Mouse (Mus musculus) CH12.LX (cell line): ENCODE data around the gene Cnpy4. TPM values are rescaled to one million over a fixed set of nuclear protein-coding genes. Genes with fewer than 3 reads are reported as not detected.

Experiments used
- DNase-seq: peaks from one replicate; pipeline ENCODE4 v3.0.0-alpha.2; 2013; ENCODE audit errors: extremely low read depth
- H3K27ac ChIP-seq: 2 replicates; pipeline ENCODE4 v1.5.1; 2012; ENCODE audit warnings: low read depth, mild to moderate bottlenecking, control low read depth, moderate library complexity; ENCODE audit not compliant: insufficient read depth
- H3K27me3 ChIP-seq: replicated peaks from 2 replicates; pipeline ENCODE3; 2012; ENCODE audit warnings: inconsistent platforms
- H3K36me3 ChIP-seq, 2 experiments: replicated peaks in 1 of 2; 2 replicates each; pipeline versions ENCODE3 to v1.6.1; 2012; ENCODE audit warnings: inconsistent platforms in 1 of 2, low read length in 1 of 2, mild to moderate bottlenecking in 1 of 2, mixed read lengths in 1 of 2, moderate library complexity in 1 of 2; ENCODE audit not compliant: control insufficient read depth in 1 of 2, insufficient read depth in 1 of 2
- H3K4me1 ChIP-seq, 2 experiments: 2 replicates each; pipeline ENCODE4 v1.6.1; 2012; ENCODE audit warnings: inconsistent platforms in 1 of 2, moderate library complexity in 1 of 2; ENCODE audit not compliant: insufficient read depth in 2 of 2, control insufficient read depth in 1 of 2
- H3K4me2 ChIP-seq: 2 replicates; pipeline ENCODE4 v1.6.1; 2012; ENCODE audit warnings: low read depth, mild to moderate bottlenecking, control low read depth; ENCODE audit not compliant: poor library complexity, insufficient read depth, severe bottlenecking
- H3K4me3 ChIP-seq, 3 experiments: fragments of 150-350 bp in 1 of 3; sonication (generic) in 1 of 3; replicated peaks in 1 of 3; 2 replicates each; pipeline versions ENCODE3 to v1.5.1; 2011 to 2012; ENCODE audit warnings: low read depth in 2 of 3, low read length in 2 of 3, mild to moderate bottlenecking in 2 of 3, moderate library complexity in 2 of 3, control low read depth in 1 of 3, improper control_type of control experiment in 1 of 3, inconsistent platforms in 1 of 3, mixed read lengths in 1 of 3; ENCODE audit not compliant: poor library complexity in 1 of 3
- H3K79me2 ChIP-seq: replicated peaks from 2 replicates; pipeline ENCODE4 v1.6.1; 2012; ENCODE audit warnings: mild to moderate bottlenecking, moderate library complexity; ENCODE audit not compliant: control insufficient read depth, poor library complexity, insufficient read depth, severe bottlenecking; ENCODE audit errors: extremely low read depth
- H3K9ac ChIP-seq: 2 replicates; pipeline ENCODE4 v1.6.1; 2012; ENCODE audit warnings: low read depth, mild to moderate bottlenecking, control low read depth, moderate library complexity; ENCODE audit not compliant: insufficient read depth
- H3K9me3 ChIP-seq: replicated peaks from 2 replicates; pipeline ENCODE3; 2012; ENCODE audit warnings: low read length, inconsistent platforms, mixed read lengths
- BHLHE40 ChIP-seq: IDR thresholded peaks from 2 replicates; pipeline ENCODE4 v1.6.1; 2011; ENCODE audit warnings: mild to moderate bottlenecking, low read depth, low read length, improper control_type of control experiment
- E2F4 ChIP-seq: IDR thresholded peaks from 2 replicates; pipeline ENCODE4 v1.6.1; 2011; ENCODE audit warnings: low read depth, low read length, improper control_type of control experiment; ENCODE audit not compliant: insufficient replicate concordance
- ETS1 ChIP-seq: conservative IDR thresholded peaks from 2 replicates; pipeline ENCODE4 v1.6.1; 2012; ENCODE audit warnings: low read depth, mild to moderate bottlenecking, inconsistent platforms, low read length, improper control_type of control experiment, moderate library complexity
- JUN ChIP-seq: IDR thresholded peaks from 2 replicates; pipeline ENCODE4 v1.6.1; 2011; ENCODE audit warnings: low read depth, mild to moderate bottlenecking, low read length, improper control_type of control experiment, moderate library complexity; ENCODE audit not compliant: insufficient read depth
- MAFK ChIP-seq: IDR thresholded peaks from 2 replicates; pipeline ENCODE4 v1.6.1; 2011; ENCODE audit warnings: low read length, improper control_type of control experiment; ENCODE audit not compliant: insufficient replicate concordance
- MAZ ChIP-seq: IDR thresholded peaks from 2 replicates; pipeline ENCODE4 v1.6.1; 2012; ENCODE audit warnings: low read depth, mild to moderate bottlenecking, inconsistent platforms, low read length, improper control_type of control experiment, moderate library complexity
- TBP ChIP-seq: conservative IDR thresholded peaks from 2 replicates; pipeline ENCODE4 v1.6.1; 2011; ENCODE audit warnings: low read depth, low read length, improper control_type of control experiment
- USF1 ChIP-seq: IDR thresholded peaks from 2 replicates; pipeline ENCODE4 v1.6.1; 2014; ENCODE audit warnings: low read depth, mild to moderate bottlenecking, inconsistent platforms, low read length, improper control_type of control experiment
- ZKSCAN1 ChIP-seq: IDR thresholded peaks from 2 replicates; pipeline ENCODE4 v1.6.1; 2012; ENCODE audit warnings: low read depth, inconsistent platforms, low read length, improper control_type of control experiment, borderline replicate concordance
- ZNF384 ChIP-seq: IDR thresholded peaks from 2 replicates; pipeline ENCODE4 v1.6.1; 2012; ENCODE audit warnings: low read depth, low read length, improper control_type of control experiment, inconsistent platforms
- dilution Hi-C: fragments of 300-500 bp; cut with MboI; formaldehyde crosslinking; loops from 2 replicates; pipeline ENCODE4 v1.14.3; 2020; ENCODE audit warnings: low sequenced_read_pairs; ENCODE audit not compliant: extremely low pct_unique_long_range_greater_than_20kb, extremely low pct_ligation_motif_present
- in situ Hi-C: fragments of 300-500 bp; cut with MboI; formaldehyde crosslinking; loops from 3 replicates; pipeline ENCODE4 v1.14.3; 2019; ENCODE audit warnings: low sequenced_read_pairs, low pct_ligation_motif_present, low pct_unique_long_range_greater_than_20kb, mixed read lengths
- polyA plus RNA-seq: library from polyadenylated mRNA; unstranded; fragments of >175 nt; gene quantifications from 2 replicates; pipeline ENCODE4 v1.2.1, GENCODE M21; 2012; ENCODE audit warnings: low read depth; ENCODE audit not compliant: insufficient read length
- total RNA-seq, 2 experiments: library from RNA; depleted of rRNA; stranded (reverse); fragments of 300-350 nt in 1 of 2; fragments of >200 nt in 1 of 2; gene quantifications; 2 replicates each; pipeline ENCODE4 v1.2.3; 2012 to 2014

Gene Cnpy4
- total and polyA plus RNA-seq, 3 experiments: 19.2 to 24.9 (median 21.6) TPM

- in situ Hi-C loops (no loop called here), dilution Hi-C loops (no loop called here)
- no peak overlapping the region for H3K4me2 ChIP-seq
- no peak overlapping the region for H3K4me3 ChIP-seq
- H3K27ac ChIP-seq: no peak overlapping the region
- no peaks in the 10 kb centered on the region for H3K4me1 ChIP-seq
- DNase-seq: no peak
- no peak overlapping the region for H3K9ac ChIP-seq
- H3K9me3 ChIP-seq: no peaks in the 10 kb centered on the region
- no peak for TF ChIP-seq USF1
- TF ChIP-seq JUN: no peak
- no peak for TF ChIP-seq BHLHE40
- no peaks in the 10 kb centered on the region for H3K79me2 ChIP-seq
- H3K36me3 ChIP-seq: no peaks in the 10 kb centered on the region
- H3K27me3 ChIP-seq: no peaks in the 10 kb centered on the region
Observed at GRCm38 (mm10) chr5:138202086-138202485, 14.8 kb downstream of the Cnpy4 start.

- Histone ChIP-seq H3K27me3 (no peaks in the 10 kb centered on the region), H3K79me2 (no peaks in the 10 kb centered on the region)
- dilution Hi-C loops: no loop called here
Observed at GRCm38 (mm10) chr5:138207253-138207652, 20.0 kb downstream of the Cnpy4 start.

GRCm38 (mm10) chr5:138207873-138208272 is 20.6 kb downstream of the Cnpy4 start:
- no peak overlapping the region for H3K4me2 ChIP-seq
- no peaks in the 10 kb centered on the region for H3K36me3 ChIP-seq
- dilution Hi-C loops (no loop called here), in situ Hi-C loops (no loop called here)
- H3K9ac ChIP-seq: no peak overlapping the region
- peaks cover 2% of the 10 kb centered on the region for H3K9me3 ChIP-seq
- H3K27me3 ChIP-seq: no peaks in the 10 kb centered on the region
- H3K4me3 ChIP-seq: no peak overlapping the region
- H3K27ac ChIP-seq: no peak overlapping the region
- no peak for DNase-seq
- H3K4me1 ChIP-seq: no peaks in the 10 kb centered on the region
- TF ChIP-seq E2F4 (no peak), MAFK (no peak)
- no peaks in the 10 kb centered on the region for H3K79me2 ChIP-seq

More at GRCm38 (mm10) chr5:138207253-138207652, 20.0 kb downstream of the Cnpy4 start:
- Histone ChIP-seq H3K9ac (no peak overlapping the region), H3K4me3 (no peak overlapping the region), H3K4me1 (no peaks in the 10 kb centered on the region), H3K4me2 (no peak overlapping the region), H3K36me3 (no peaks in the 10 kb centered on the region), H3K9me3 (peaks cover 2% of the 10 kb centered on the region), H3K27ac (no peak overlapping the region)
- in situ Hi-C loops: no loop called here
- TF ChIP-seq TBP: no peak
- TF ChIP-seq ZKSCAN1: no peak
- TF ChIP-seq MAZ: no peak
- no peak for TF ChIP-seq ETS1
- no peak for TF ChIP-seq ZNF384
- no peak for DNase-seq
